Mouse (Mus musculus): ENCODE data around the gene Ak5. TPM values are rescaled to one million over a fixed set of nuclear protein-coding genes. Genes with fewer than 3 reads are reported as not detected.

The Ak5 gene
- polyA plus RNA-seq, 1 experiment from 2014 or later, result 2.5 TPM

- Histone ChIP-seq H3K27me3 (0 out of 2 replicates have a peak, but pooled peaks cover 4% of the 10 kb centered on the region), H3K9ac (replicated peaks) (peak overlapping the region; percentile 28; the same call in 1 of the 2 replicates), H3K4me2 (replicated peaks) (peak overlapping the region; percentile 55), H3K9me3 (no peaks in the 10 kb centered on the region), H3K27ac (no peak overlapping the region), H3K4me1 (replicated peaks) (peaks cover 21% of the 10 kb centered on the region), H3K4me3 (replicated peaks) (peak overlapping the region; percentile 34), H3K36me3 (no peaks in the 10 kb centered on the region)
- WGBS, result 3% methylated on average over 23 of the region's 23 CpGs
- ATAC-seq, result peak; percentile 77
These were observed 190.2 kb downstream of the Ak5 start for GRCm38 (mm10) chr3:152477796-152478527.

- Histone ChIP-seq H3K27me3 (0 out of 2 replicates have a peak, but pooled peaks cover 4% of the 10 kb centered on the region), H3K27ac (no peak overlapping the region), H3K4me3 (replicated peaks) (no peak overlapping the region), H3K4me1 (replicated peaks) (peaks cover 14% of the 10 kb centered on the region), H3K9me3 (no peaks in the 10 kb centered on the region), H3K9ac (replicated peaks) (no peak overlapping the region), H3K36me3 (no peaks in the 10 kb centered on the region), H3K4me2 (replicated peaks) (no peak overlapping the region)
- ATAC-seq, result no peak
- 92% methylated on average over 3 of the region's 3 CpGs for WGBS
These were observed 192.3 kb downstream of the Ak5 start for GRCm38 (mm10) chr3:152475894-152476293.

- no peak overlapping the region for H3K9ac ChIP-seq (replicated peaks)
- no peak for ATAC-seq
- H3K27me3 ChIP-seq, result 0 out of 2 replicates have a peak, but pooled peaks cover 4% of the 10 kb centered on the region
- H3K27ac ChIP-seq, result no peak overlapping the region
- no peaks in the 10 kb centered on the region for H3K9me3 ChIP-seq
- H3K36me3 ChIP-seq, result no peaks in the 10 kb centered on the region
- H3K4me3 ChIP-seq (replicated peaks), result no peak overlapping the region
- no peak overlapping the region for H3K4me2 ChIP-seq (replicated peaks)
- WGBS, result 78% methylated on average over 1 of the region's 1 CpGs
- H3K4me1 ChIP-seq (replicated peaks), result peaks cover 14% of the 10 kb centered on the region
These were observed 192.9 kb downstream of the Ak5 start for GRCm38 (mm10) chr3:152475278-152475669.

GRCm38 (mm10) chr3:152474582-152475277, 193.4 kb downstream of the Ak5 start:
- Histone ChIP-seq H3K36me3 (no peaks in the 10 kb centered on the region), H3K4me2 (replicated peaks) (no peak overlapping the region), H3K27ac (no peak overlapping the region), H3K27me3 (0 out of 2 replicates have a peak, but pooled peaks cover 4% of the 10 kb centered on the region), H3K4me1 (replicated peaks) (peaks cover 14% of the 10 kb centered on the region), H3K9me3 (no peaks in the 10 kb centered on the region), H3K9ac (replicated peaks) (no peak overlapping the region), H3K4me3 (replicated peaks) (no peak overlapping the region)
- 62% methylated on average over 15 of the region's 15 CpGs for WGBS
- ATAC-seq, result no peak

GRCm38 (mm10) chr3:152472676-152473075, 195.5 kb downstream of the Ak5 start:
- no peak for ATAC-seq
- Histone ChIP-seq H3K27ac (no peak overlapping the region), H3K4me2 (replicated peaks) (no peak overlapping the region), H3K36me3 (no peaks in the 10 kb centered on the region), H3K4me1 (replicated peaks) (peaks cover under 1% of the 10 kb centered on the region), H3K9me3 (no peaks in the 10 kb centered on the region), H3K4me3 (replicated peaks) (no peak overlapping the region), H3K9ac (replicated peaks) (no peak overlapping the region), H3K27me3 (0 out of 2 replicates have a peak, but pooled peaks cover 3% of the 10 kb centered on the region)
- WGBS, result 86% methylated on average over 16 of the region's 16 CpGs

GRCm38 (mm10) chr3:152470347-152470746, 197.8 kb downstream of the Ak5 start:
- Histone ChIP-seq H3K4me1 (replicated peaks) (no peaks in the 10 kb centered on the region), H3K4me2 (replicated peaks) (no peak overlapping the region), H3K36me3 (no peaks in the 10 kb centered on the region), H3K27me3 (no peaks in the 10 kb centered on the region), H3K9me3 (no peaks in the 10 kb centered on the region), H3K4me3 (replicated peaks) (no peak overlapping the region), H3K27ac (no peak overlapping the region), H3K9ac (replicated peaks) (no peak overlapping the region)
- WGBS, result 90% methylated on average over 9 of the region's 10 CpGs
- no peak for ATAC-seq

- no peak overlapping the region for H3K27ac ChIP-seq
- no peak overlapping the region for H3K9ac ChIP-seq (replicated peaks)
- no peak for ATAC-seq
- no peaks in the 10 kb centered on the region for H3K36me3 ChIP-seq
- no peak overlapping the region for H3K4me3 ChIP-seq (replicated peaks)
- no peaks in the 10 kb centered on the region for H3K27me3 ChIP-seq
- H3K4me1 ChIP-seq (replicated peaks), result no peaks in the 10 kb centered on the region
- no peaks in the 10 kb centered on the region for H3K9me3 ChIP-seq
- H3K4me2 ChIP-seq (replicated peaks), result no peak overlapping the region
- 82% methylated on average over 18 of the region's 18 CpGs for WGBS
These were observed 198.5 kb downstream of the Ak5 start for GRCm38 (mm10) chr3:152469423-152470200.

GRCm38 (mm10) chr3:152468569-152469041, 199.6 kb downstream of the Ak5 start:
- Histone ChIP-seq H3K9ac (replicated peaks) (no peak overlapping the region), H3K27ac (no peak overlapping the region), H3K4me1 (replicated peaks) (no peaks in the 10 kb centered on the region), H3K4me3 (replicated peaks) (no peak overlapping the region), H3K36me3 (peaks cover 2% of the 10 kb centered on the region; the same call in 1 of the 2 replicates), H3K27me3 (no peaks in the 10 kb centered on the region), H3K4me2 (replicated peaks) (no peak overlapping the region), H3K9me3 (no peaks in the 10 kb centered on the region)
- no peak for ATAC-seq
- WGBS, result 89% methylated on average over 12 of the region's 12 CpGs

- no peaks in the 10 kb centered on the region for H3K27me3 ChIP-seq
- ATAC-seq, result no peak
- WGBS, result 87% methylated on average over 8 of the region's 8 CpGs
- no peak overlapping the region for H3K27ac ChIP-seq
- peaks cover 5% of the 10 kb centered on the region; the same call in 1 of the 2 replicates for H3K36me3 ChIP-seq
- H3K4me2 ChIP-seq (replicated peaks), result no peak overlapping the region
- H3K9ac ChIP-seq (replicated peaks), result no peak overlapping the region
- no peaks in the 10 kb centered on the region for H3K4me1 ChIP-seq (replicated peaks)
- no peak overlapping the region for H3K4me3 ChIP-seq (replicated peaks)
- no peaks in the 10 kb centered on the region for H3K9me3 ChIP-seq
These were observed 200.1 kb downstream of the Ak5 start for GRCm38 (mm10) chr3:152468032-152468431.

- no peak for ATAC-seq
- H3K36me3 ChIP-seq, result peaks cover 9% of the 10 kb centered on the region
- H3K4me2 ChIP-seq (replicated peaks), result no peak overlapping the region
- H3K27ac ChIP-seq, result no peak overlapping the region
- H3K4me1 ChIP-seq (replicated peaks), result no peaks in the 10 kb centered on the region
- H3K4me3 ChIP-seq (replicated peaks), result no peak overlapping the region
- 92% methylated on average over 4 of the region's 4 CpGs for WGBS
- H3K9ac ChIP-seq (replicated peaks), result no peak overlapping the region
- H3K9me3 ChIP-seq, result no peaks in the 10 kb centered on the region
- no peaks in the 10 kb centered on the region for H3K27me3 ChIP-seq
These were observed 200.8 kb downstream of the Ak5 start for GRCm38 (mm10) chr3:152467312-152467711.

GRCm38 (mm10) chr3:152466849-152467248, 201.3 kb downstream of the Ak5 start:
- H3K4me2 ChIP-seq (replicated peaks), result no peak overlapping the region
- WGBS, result 95% methylated on average over 9 of the region's 9 CpGs
- H3K4me1 ChIP-seq (replicated peaks), result no peaks in the 10 kb centered on the region
- H3K9ac ChIP-seq (replicated peaks), result no peak overlapping the region
- H3K9me3 ChIP-seq, result no peaks in the 10 kb centered on the region
- peaks cover 14% of the 10 kb centered on the region for H3K36me3 ChIP-seq
- H3K4me3 ChIP-seq (replicated peaks), result no peak overlapping the region
- H3K27me3 ChIP-seq, result no peaks in the 10 kb centered on the region
- ATAC-seq, result no peak
- H3K27ac ChIP-seq, result no peak overlapping the region

- no peak overlapping the region for H3K4me2 ChIP-seq (replicated peaks)
These were observed 202.8 kb downstream of the Ak5 start for GRCm38 (mm10) chr3:152465338-152465737.

More at GRCm38 (mm10) chr3:152465338-152465737, 202.8 kb downstream of the Ak5 start:
- no peak overlapping the region for H3K9ac ChIP-seq (replicated peaks)
- ATAC-seq, result no peak
- H3K4me1 ChIP-seq (replicated peaks), result no peaks in the 10 kb centered on the region
- peaks cover 25% of the 10 kb centered on the region for H3K36me3 ChIP-seq
- H3K27ac ChIP-seq, result no peak overlapping the region
- H3K27me3 ChIP-seq, result no peaks in the 10 kb centered on the region
- H3K4me3 ChIP-seq (replicated peaks), result no peak overlapping the region
- WGBS, result 82% methylated on average over 6 of the region's 6 CpGs
- no peaks in the 10 kb centered on the region for H3K9me3 ChIP-seq

Measured in midbrain, embryonic 13.5 days (tissue).